Mouse (Mus musculus): ENCODE measurements around the gene Olfr1076. TPM values are rescaled to one million over a fixed set of nuclear protein-coding genes. Genes with fewer than 3 reads are reported as not detected.
A peak's percentile ranks its signal among the peaks of the same experiment; 100 is the strongest.
"Not testable (repeated sequence)": the region's sequence is repeated elsewhere in the genome, so short reads cannot be mapped to it uniquely, and the experiment has no call there.

Gene Olfr1076
- polyA plus RNA-seq (2016; fragmentation: Nextera tagmentation; extraction: Ambion mirVana), result not detected in 2 replicates

- H3K9me3 ChIP-seq, result no peaks in the 10 kb centered on the region
- H3K4me3 ChIP-seq, result no peak within 1 kb of the TSS
- no peaks in the 10 kb centered on the region for H3K36me3 ChIP-seq
- 88% methylated on average over 1 of the region's 1 CpGs for WGBS
- no peak for ATAC-seq (ENCODE audit: insufficient number of reproducible peaks, insufficient read depth, low FRiP score, low TSS enrichment)
- no peak within 1 kb of the TSS for H3K4me2 ChIP-seq (replicated peaks)
- no peaks in the 10 kb centered on the region for H3K27me3 ChIP-seq
- no peaks in the 10 kb centered on the region for H3K4me1 ChIP-seq
- no peak within 1 kb of the TSS for H3K9ac ChIP-seq
- H3K27ac ChIP-seq, result no peak within 1 kb of the TSS
Measured at GRCm38 (mm10) chr2:86508161-86508560, at the start of gene Olfr1076. TSS of gene Olfr1076 (plus strand) at chr2:86508461.

- no peak for ATAC-seq (ENCODE audit: insufficient number of reproducible peaks, insufficient read depth, low FRiP score, low TSS enrichment)
- 90% methylated on average over 1 of the region's 1 CpGs for WGBS
- no peaks in the 10 kb centered on the region for H3K36me3 ChIP-seq
Measured at GRCm38 (mm10) chr2:86460434-86460833, 47.8 kb upstream of the Olfr1076 start.

GRCm38 (mm10) chr2:86464442-86465109, 43.7 kb upstream of the Olfr1076 start:
- 0 out of 2 replicates have a peak overlapping the region, but pooled peaks have one; percentile 15 for H3K4me2 ChIP-seq (replicated peaks)
- no peak overlapping the region for H3K4me3 ChIP-seq
- no peak for ATAC-seq (ENCODE audit: insufficient number of reproducible peaks, insufficient read depth, low FRiP score, low TSS enrichment)
- no peak overlapping the region for H3K9ac ChIP-seq
- no peak overlapping the region for H3K27ac ChIP-seq
- WGBS, result 32% methylated on average over 10 of the region's 10 CpGs
- H3K9me3 ChIP-seq, result no peaks in the 10 kb centered on the region
- no peaks in the 10 kb centered on the region for H3K27me3 ChIP-seq
- H3K36me3 ChIP-seq, result no peaks in the 10 kb centered on the region
- no peaks in the 10 kb centered on the region for H3K4me1 ChIP-seq

More at GRCm38 (mm10) chr2:86460434-86460833, 47.8 kb upstream of the Olfr1076 start:
- Histone ChIP-seq H3K27ac (no peak overlapping the region), H3K4me3 (no peak overlapping the region), H3K27me3 (no peaks in the 10 kb centered on the region), H3K9ac (no peak overlapping the region), H3K4me1 (no peaks in the 10 kb centered on the region), H3K9me3 (no peaks in the 10 kb centered on the region), H3K4me2 (replicated peaks) (no peak overlapping the region)

GRCm38 (mm10) chr2:86487286-86487685, 21.0 kb upstream of the Olfr1076 start, which contains the start of gene Olfr228:
TSS of gene Olfr228 (minus strand) at chr2:86487386.
- H3K9me3 ChIP-seq, result no peaks in the 10 kb centered on the region
- H3K4me3 ChIP-seq, result no peak within 1 kb of the TSS
- no peaks in the 10 kb centered on the region for H3K27me3 ChIP-seq
- no peak within 1 kb of the TSS for H3K9ac ChIP-seq
- ATAC-seq (ENCODE audit: insufficient number of reproducible peaks, insufficient read depth, low FRiP score, low TSS enrichment), result no peak
- WGBS, result 29% methylated on average over 1 of the region's 1 CpGs
- H3K36me3 ChIP-seq, result no peaks in the 10 kb centered on the region
- no peaks in the 10 kb centered on the region for H3K4me1 ChIP-seq
- H3K4me2 ChIP-seq (replicated peaks), result no peak within 1 kb of the TSS
- H3K27ac ChIP-seq, result no peak within 1 kb of the TSS

- Histone ChIP-seq H3K9me3 (no peaks in the 10 kb centered on the region), H3K4me2 (replicated peaks) (no peak overlapping the region), H3K9ac (no peak overlapping the region), H3K27me3 (no peaks in the 10 kb centered on the region), H3K4me1 (no peaks in the 10 kb centered on the region), H3K27ac (no peak overlapping the region), H3K4me3 (no peak overlapping the region), H3K36me3 (no peaks in the 10 kb centered on the region)
- 61% methylated on average over 1 of the region's 1 CpGs for WGBS
- ATAC-seq (ENCODE audit: insufficient number of reproducible peaks, insufficient read depth, low FRiP score, low TSS enrichment), result no peak
Measured at GRCm38 (mm10) chr2:86530991-86531390, 22.7 kb downstream of the Olfr1076 start.

- Histone ChIP-seq H3K4me1 (no peaks in the 10 kb centered on the region), H3K27ac (no peak within 1 kb of the TSS), H3K27me3 (no peaks in the 10 kb centered on the region), H3K9ac (no peak within 1 kb of the TSS), H3K36me3 (no peaks in the 10 kb centered on the region), H3K4me2 (replicated peaks) (no peak within 1 kb of the TSS), H3K4me3 (no peak within 1 kb of the TSS), H3K9me3 (no peaks in the 10 kb centered on the region)
- WGBS, result 75% methylated on average over 1 of the region's 1 CpGs
- ATAC-seq (ENCODE audit: insufficient number of reproducible peaks, insufficient read depth, low FRiP score, low TSS enrichment), result no peak
Measured at GRCm38 (mm10) chr2:86542380-86542779, 34.1 kb downstream of the Olfr1076 start, which contains the start of gene Olfr1079. TSS of gene Olfr1079 (minus strand) at chr2:86542480.

GRCm38 (mm10) chr2:86558135-86558534, 49.9 kb downstream of the Olfr1076 start, which contains the start of gene Olfr1080:
TSS of gene Olfr1080 (minus strand) at chr2:86558235.
- H3K27me3 ChIP-seq; H3K27ac ChIP-seq; H3K9ac ChIP-seq; H3K4me3 ChIP-seq; H3K4me1 ChIP-seq; ATAC-seq (ENCODE audit: insufficient number of reproducible peaks, insufficient read depth, low FRiP score, low TSS enrichment); H3K36me3 ChIP-seq; H3K9me3 ChIP-seq; H3K4me2 ChIP-seq (replicated peaks): not testable (repeated sequence)

Other genes with a start within 250 kb of the Olfr1076 start
- gene Olfr1051, start 229.4 kb upstream of the Olfr1076 start, polyA plus RNA-seq (2016; fragmentation: Nextera tagmentation; extraction: Ambion mirVana), result not detected in 2 replicates
- gene Olfr1052, start 216.0 kb upstream of the Olfr1076 start, polyA plus RNA-seq (2016; fragmentation: Nextera tagmentation; extraction: Ambion mirVana), result not detected in 2 replicates
- not detected in 2 replicates for gene Olfr1053, start 193.2 kb upstream of the Olfr1076 start, polyA plus RNA-seq (2016; fragmentation: Nextera tagmentation; extraction: Ambion mirVana)
- not detected in 2 replicates for gene Olfr1054, start 173.0 kb upstream of the Olfr1076 start, polyA plus RNA-seq (2016; fragmentation: Nextera tagmentation; extraction: Ambion mirVana)
- not detected in 2 replicates for gene Olfr1055, start 158.2 kb upstream of the Olfr1076 start, polyA plus RNA-seq (2016; fragmentation: Nextera tagmentation; extraction: Ambion mirVana)
- not detected in 2 replicates for gene Olfr1056, start 146.0 kb upstream of the Olfr1076 start, polyA plus RNA-seq (2016; fragmentation: Nextera tagmentation; extraction: Ambion mirVana)
- gene Olfr1057, start 130.1 kb upstream of the Olfr1076 start, polyA plus RNA-seq (2016; fragmentation: Nextera tagmentation; extraction: Ambion mirVana), result not detected in 2 replicates
- gene Olfr1058, start 119.9 kb upstream of the Olfr1076 start, polyA plus RNA-seq (2016; fragmentation: Nextera tagmentation; extraction: Ambion mirVana), result not detected in 2 replicates
- not detected in 2 replicates for gene Olfr1061, start 94.4 kb upstream of the Olfr1076 start, polyA plus RNA-seq (2016; fragmentation: Nextera tagmentation; extraction: Ambion mirVana)
- gene Olfr1062, start 81.7 kb upstream of the Olfr1076 start, polyA plus RNA-seq (2016; fragmentation: Nextera tagmentation; extraction: Ambion mirVana), result not detected in 2 replicates
- gene Olfr1065, start 57.9 kb upstream of the Olfr1076 start, polyA plus RNA-seq (2016; fragmentation: Nextera tagmentation; extraction: Ambion mirVana), result not detected in 2 replicates
- not detected in 2 replicates for gene Olfr1066, start 52.2 kb upstream of the Olfr1076 start, polyA plus RNA-seq (2016; fragmentation: Nextera tagmentation; extraction: Ambion mirVana)
- gene Olfr228, start 21.1 kb upstream of the Olfr1076 start, polyA plus RNA-seq (2016; fragmentation: Nextera tagmentation; extraction: Ambion mirVana), result not detected in 2 replicates
- gene Olfr1079, start 34.0 kb downstream of the Olfr1076 start, polyA plus RNA-seq (2016; fragmentation: Nextera tagmentation; extraction: Ambion mirVana), result not detected in 2 replicates
- gene Olfr1080, start 49.8 kb downstream of the Olfr1076 start, polyA plus RNA-seq (2016; fragmentation: Nextera tagmentation; extraction: Ambion mirVana), result not detected in 2 replicates
- not detected in 2 replicates for gene Olfr1082, start 90.5 kb downstream of the Olfr1076 start, polyA plus RNA-seq (2016; fragmentation: Nextera tagmentation; extraction: Ambion mirVana)
- gene Olfr1084, start 131.3 kb downstream of the Olfr1076 start, polyA plus RNA-seq (2016; fragmentation: Nextera tagmentation; extraction: Ambion mirVana), result not detected in 2 replicates
- gene Olfr1085, start 153.6 kb downstream of the Olfr1076 start, polyA plus RNA-seq (2016; fragmentation: Nextera tagmentation; extraction: Ambion mirVana), result not detected in 2 replicates
- not detected in 2 replicates for gene Olfr1086, start 171.6 kb downstream of the Olfr1076 start, polyA plus RNA-seq (2016; fragmentation: Nextera tagmentation; extraction: Ambion mirVana)
- not detected in 2 replicates for gene Olfr1087, start 189.9 kb downstream of the Olfr1076 start, polyA plus RNA-seq (2016; fragmentation: Nextera tagmentation; extraction: Ambion mirVana)
- not detected in 2 replicates for gene Olfr1089, start 225.2 kb downstream of the Olfr1076 start, polyA plus RNA-seq (2016; fragmentation: Nextera tagmentation; extraction: Ambion mirVana)

Data from embryonic facial prominence, embryonic 12.5 days (tissue).